Mouse (Mus musculus) lung, embryonic 15.5 days (tissue): ENCODE results near the gene Krt78. TPM values are rescaled to one million over a fixed set of nuclear protein-coding genes. Genes with fewer than 3 reads are reported as not detected.
"Not testable (repeated sequence)": the region's sequence is repeated elsewhere in the genome, so short reads cannot be mapped to it uniquely, and the experiment has no call there.

Experiments
- ATAC-seq: fragments of 200-750 bp; cut with Nextera tagmentation; 2 replicates; pipeline ENCODE4 v1.8.0; 2017; ENCODE audit warnings: moderate number of reproducible peaks, borderline replicate concordance; ENCODE audit not compliant: low FRiP score, low TSS enrichment; ENCODE audit errors: extremely low read depth
- H3K27ac ChIP-seq: fragments of 300-500 bp; sonication (generic); 2 replicates; pipeline ENCODE4 v1.5.1; 2015; ENCODE audit warnings: moderate library complexity, mild to moderate bottlenecking, inconsistent platforms
- H3K27me3 ChIP-seq: fragments of 300-500 bp; sonication (generic); 2 replicates; pipeline ENCODE4 v1.6.1; 2015; ENCODE audit warnings: inconsistent platforms
- H3K36me3 ChIP-seq: fragments of 300-500 bp; sonication (generic); 2 replicates; pipeline ENCODE4 v1.6.1; 2015; ENCODE audit warnings: inconsistent platforms
- H3K4me1 ChIP-seq: fragments of 300-500 bp; sonication (generic); 2 replicates; pipeline ENCODE4 v1.6.1; 2015; ENCODE audit warnings: inconsistent platforms
- H3K4me2 ChIP-seq: fragments of 300-500 bp; sonication (generic); 2 replicates; pipeline ENCODE4 v1.6.1; 2015; ENCODE audit warnings: inconsistent platforms, mild to moderate bottlenecking, moderate library complexity
- H3K4me3 ChIP-seq: fragments of 300-500 bp; sonication (generic); 2 replicates; pipeline ENCODE4 v1.5.1; 2015; ENCODE audit warnings: mild to moderate bottlenecking, inconsistent platforms
- H3K9ac ChIP-seq: fragments of 300-500 bp; sonication (generic); 2 replicates; pipeline ENCODE4 v1.6.1; 2015; ENCODE audit warnings: inconsistent platforms
- H3K9me3 ChIP-seq: fragments of 300-500 bp; sonication (generic); 2 replicates; pipeline ENCODE4 v1.6.1; 2016; ENCODE audit warnings: inconsistent platforms
- WGBS: fragments of 180-500 bp; shearing (Covaris S2); methylation state at CpG from one replicate; pipeline ENCODE4 v1.1.7; 2015; 5-methylcytosine and 5-hydroxymethylcytosine counted together
- polyA plus RNA-seq: library from polyadenylated mRNA; unstranded; fragments of >200 nt; fragmentation: Nextera tagmentation; extraction: Ambion mirVana; gene quantifications from 2 replicates; pipeline ENCODE4 v1.2.1, GENCODE M21; 2015

Krt78 gene
- polyA plus RNA-seq: 0.22 TPM in 1 of 2 replicates, not detected in the other

DNA sequence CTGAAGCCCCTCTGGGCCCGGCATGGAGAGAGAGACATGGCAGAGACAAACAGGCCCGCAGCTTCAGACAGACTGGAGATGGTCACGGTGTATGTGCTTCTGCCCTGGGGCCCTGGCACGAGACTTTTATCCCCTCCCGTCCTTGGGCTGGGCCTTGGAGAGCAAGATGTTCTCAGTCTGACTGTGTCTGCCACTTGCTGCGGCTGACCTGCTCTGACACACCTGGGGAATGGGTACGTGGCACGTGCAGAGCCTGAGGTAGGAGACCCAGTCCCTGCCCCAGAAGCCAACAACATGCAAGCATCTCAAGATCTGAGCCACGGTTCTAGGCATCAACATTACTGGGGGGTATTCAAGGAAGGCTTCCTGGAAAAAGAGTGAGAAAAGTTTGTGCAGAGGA is at the start of gene Krt78:
Krt78 (minus strand) TSS at position 101 of the 400 bp plus-strand sequence.
- peak within 1 kb of the TSS; percentile 82 for H3K27ac ChIP-seq
- H3K27me3 ChIP-seq: no peaks in the 10 kb centered on the region
- H3K4me3 ChIP-seq: no peak within 1 kb of the TSS
- WGBS: 77% methylated on average over 9 of the region's 9 CpGs
- ATAC-seq: no peak
- no peaks in the 10 kb centered on the region for H3K36me3 ChIP-seq
- H3K9me3 ChIP-seq: no peaks in the 10 kb centered on the region
- no peak within 1 kb of the TSS for H3K9ac ChIP-seq
- no peak within 1 kb of the TSS for H3K4me2 ChIP-seq
- H3K4me1 ChIP-seq: peaks cover 13% of the 10 kb centered on the region; the same call in 1 of the 2 replicates

DNA sequence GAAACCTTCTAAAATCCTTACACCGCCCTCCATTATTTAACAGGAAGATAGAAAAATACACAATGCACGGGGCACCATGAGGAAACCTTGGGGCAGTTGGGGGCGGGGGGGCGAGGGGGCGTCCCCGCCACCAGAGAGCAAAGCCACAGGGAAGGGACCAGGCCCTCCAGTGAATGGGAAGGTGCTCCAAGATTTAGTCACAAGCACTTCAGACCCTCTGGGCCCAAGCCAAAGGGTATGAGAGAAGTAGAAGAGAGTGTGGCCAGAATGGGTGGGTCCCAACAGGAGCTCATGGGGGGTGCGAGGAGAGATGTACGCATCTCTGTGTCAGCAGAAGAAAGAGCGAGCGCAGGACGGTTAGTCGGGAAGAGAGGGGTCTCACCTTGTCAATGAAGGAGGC is 49.4 kb upstream of the Krt78 start:
- H3K4me2 ChIP-seq: peak overlapping the region; percentile 61
- peak overlapping the region; percentile 66 for H3K27ac ChIP-seq
- H3K4me3 ChIP-seq: peak overlapping the region; percentile 48
- ATAC-seq: no peak
- H3K27me3 ChIP-seq: peaks cover 44% of the 10 kb centered on the region
- WGBS: 21% methylated on average over 12 of the region's 12 CpGs
- peak overlapping the region; percentile 53 for H3K9ac ChIP-seq
- H3K9me3 ChIP-seq: no peaks in the 10 kb centered on the region
- peaks cover 38% of the 10 kb centered on the region for H3K4me1 ChIP-seq
- no peaks in the 10 kb centered on the region for H3K36me3 ChIP-seq

DNA sequence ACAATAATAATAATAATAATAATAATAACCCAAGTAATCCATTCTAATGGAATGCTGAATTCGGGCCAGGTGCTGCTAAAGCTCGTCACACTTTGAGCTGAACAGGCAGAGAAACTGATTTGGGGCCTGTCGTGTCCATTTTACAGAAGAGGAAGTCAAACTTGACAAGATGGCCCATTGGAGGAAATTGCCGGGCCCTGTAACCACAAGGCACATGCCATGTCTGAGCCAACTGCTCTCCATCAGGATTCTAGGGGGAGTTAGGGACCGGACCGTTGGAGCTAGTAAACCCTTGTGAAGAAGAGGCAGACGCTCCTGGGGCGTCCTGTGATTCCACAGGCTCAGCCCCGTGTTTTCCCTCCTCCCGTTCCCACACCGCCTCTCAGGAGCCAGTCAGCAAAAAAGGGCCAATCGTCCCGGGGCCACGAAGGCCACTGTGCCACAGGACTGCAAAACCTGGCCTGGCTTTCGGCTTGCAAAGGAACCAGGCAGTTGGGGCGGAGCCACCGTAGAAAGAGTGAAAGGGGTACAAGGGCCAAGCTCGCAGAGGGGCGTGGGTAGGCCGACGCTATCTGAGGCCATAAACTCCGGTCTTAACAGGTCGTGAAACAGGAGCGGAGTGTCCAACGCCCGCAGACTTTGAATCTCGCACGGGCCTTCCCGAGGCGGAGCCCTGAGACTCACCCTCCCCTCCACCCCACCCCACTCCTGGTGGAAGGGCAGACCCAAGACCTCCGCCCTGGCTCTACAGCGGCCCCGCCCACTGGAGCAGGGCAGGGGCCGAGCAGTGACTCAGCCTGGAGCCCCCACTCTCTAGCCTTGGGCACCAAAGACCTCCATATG is 48.8 kb upstream of the Krt78 start:
- ATAC-seq: peak; percentile 57
- WGBS: 4% methylated on average over 34 of the region's 34 CpGs

GRCm38 (mm10) chr15:101999676-102000335 is 45.7 kb upstream of the Krt78 start:
- ATAC-seq: no peak

More for the DNA sequence above, 48.8 kb upstream of the Krt78 start:
- Histone ChIP-seq H3K4me2 (peak overlapping the region; percentile 61), H3K4me3 (peak overlapping the region; percentile 48), H3K4me1 (peaks cover 38% of the 10 kb centered on the region), H3K36me3 (no peaks in the 10 kb centered on the region), H3K27ac (peak overlapping the region; percentile 66), H3K9ac (peak overlapping the region; percentile 53), H3K27me3 (peaks cover 44% of the 10 kb centered on the region), H3K9me3 (no peaks in the 10 kb centered on the region)

GRCm38 (mm10) chr15:101999156-101999555 is 45.1 kb upstream of the Krt78 start:
- no peak overlapping the region for H3K27ac ChIP-seq
- no peaks in the 10 kb centered on the region for H3K9me3 ChIP-seq
- no peak overlapping the region for H3K9ac ChIP-seq
- no peak overlapping the region for H3K4me2 ChIP-seq
- H3K4me3 ChIP-seq: no peak overlapping the region
- peaks cover 25% of the 10 kb centered on the region for H3K27me3 ChIP-seq
- 86% methylated on average over 11 of the region's 11 CpGs for WGBS
- H3K4me1 ChIP-seq: peaks cover 9% of the 10 kb centered on the region; the same call in 1 of the 2 replicates
- no peak for ATAC-seq
- H3K36me3 ChIP-seq: 0 out of 2 replicates have a peak, but pooled peaks cover 3% of the 10 kb centered on the region

More at GRCm38 (mm10) chr15:101999676-102000335, 45.7 kb upstream of the Krt78 start:
- Histone ChIP-seq H3K9ac (no peak overlapping the region), H3K9me3 (no peaks in the 10 kb centered on the region), H3K36me3 (0 out of 2 replicates have a peak, but pooled peaks cover 3% of the 10 kb centered on the region), H3K4me3 (no peak overlapping the region), H3K4me1 (peaks cover 11% of the 10 kb centered on the region), H3K4me2 (no peak overlapping the region), H3K27ac (no peak overlapping the region), H3K27me3 (peaks cover 32% of the 10 kb centered on the region)
- WGBS: 85% methylated on average over 11 of the region's 11 CpGs

DNA sequence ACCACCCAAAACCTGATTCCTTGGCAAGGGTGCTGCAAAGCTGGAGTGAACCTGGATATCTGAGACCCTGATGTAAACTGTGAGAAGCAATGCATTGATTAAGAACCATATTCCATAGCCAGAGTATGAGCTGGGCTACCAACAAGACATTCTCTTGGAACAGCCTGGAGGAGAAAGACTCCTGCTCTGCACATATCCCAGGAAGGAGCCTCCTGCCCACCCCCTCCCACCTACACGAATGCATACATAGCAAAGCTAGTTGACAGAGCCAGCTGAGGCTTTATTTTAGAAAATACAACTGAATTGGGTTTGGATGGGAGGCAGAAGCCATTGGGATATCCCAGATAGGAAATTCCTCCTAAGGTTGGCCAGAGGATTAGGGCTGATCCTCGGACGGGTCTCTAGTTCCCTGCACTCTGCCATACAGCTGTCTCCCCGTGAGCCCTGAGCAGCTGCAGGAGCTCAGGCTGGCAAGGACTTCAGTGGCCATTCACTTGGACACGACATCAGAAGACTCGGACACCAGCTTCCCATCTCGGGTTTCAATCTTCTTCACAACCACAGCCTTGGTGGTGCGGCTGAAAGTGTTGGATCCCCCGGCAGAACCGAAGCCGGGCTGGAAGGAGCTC is 42.5 kb upstream of the Krt78 start:
- not testable (repeated sequence) for H3K9me3 ChIP-seq, H3K4me3 ChIP-seq, H3K36me3 ChIP-seq, H3K4me1 ChIP-seq, H3K9ac ChIP-seq, H3K27ac ChIP-seq, ATAC-seq, H3K27me3 ChIP-seq, H3K4me2 ChIP-seq
- WGBS: 70% methylated on average over 11 of the region's 11 CpGs

GRCm38 (mm10) chr15:101995484-101996236 is 41.6 kb upstream of the Krt78 start:
- no peak overlapping the region for H3K9ac ChIP-seq
- H3K4me1 ChIP-seq: no peaks in the 10 kb centered on the region
- H3K9me3 ChIP-seq: no peaks in the 10 kb centered on the region
- 76% methylated on average over 4 of the region's 4 CpGs for WGBS
- no peak for ATAC-seq
- H3K4me2 ChIP-seq: no peak overlapping the region
- no peaks in the 10 kb centered on the region for H3K27me3 ChIP-seq
- H3K4me3 ChIP-seq: no peak overlapping the region
- 0 out of 2 replicates have a peak, but pooled peaks cover 3% of the 10 kb centered on the region for H3K36me3 ChIP-seq
- peak overlapping the region; percentile 12; the same call in 1 of the 2 replicates for H3K27ac ChIP-seq

DNA sequence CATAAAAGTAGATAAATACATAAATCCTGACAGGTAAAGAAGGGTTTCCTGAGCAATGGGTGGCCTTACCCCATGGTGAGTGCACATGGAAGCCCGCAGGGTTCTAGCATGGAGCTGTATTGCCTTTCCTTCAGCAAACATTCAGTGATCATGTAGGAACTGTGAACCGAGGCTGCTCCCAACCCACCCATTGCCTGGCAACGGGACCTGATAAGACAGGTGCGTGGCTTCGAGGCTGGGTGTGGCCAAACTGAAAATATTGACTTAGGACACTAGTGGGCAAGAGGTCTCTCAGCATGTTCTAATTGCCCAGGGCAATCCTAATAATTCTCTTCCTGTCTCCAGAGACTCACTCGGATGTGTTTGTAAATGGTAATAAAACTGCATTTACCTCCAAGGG is 40.3 kb upstream of the Krt78 start:
- Histone ChIP-seq H3K4me2 (no peak overlapping the region), H3K4me1 (no peaks in the 10 kb centered on the region), H3K36me3 (0 out of 2 replicates have a peak, but pooled peaks cover 3% of the 10 kb centered on the region), H3K27ac (no peak overlapping the region), H3K27me3 (no peaks in the 10 kb centered on the region), H3K4me3 (no peak overlapping the region), H3K9ac (no peak overlapping the region), H3K9me3 (no peaks in the 10 kb centered on the region)
- WGBS: 68% methylated on average over 6 of the region's 6 CpGs
- ATAC-seq: no peak

- WGBS: 79% methylated on average over 6 of the region's 6 CpGs
- no peaks in the 10 kb centered on the region for H3K9me3 ChIP-seq
Measured at GRCm38 (mm10) chr15:101990946-101991345, 36.9 kb upstream of the Krt78 start.

DNA sequence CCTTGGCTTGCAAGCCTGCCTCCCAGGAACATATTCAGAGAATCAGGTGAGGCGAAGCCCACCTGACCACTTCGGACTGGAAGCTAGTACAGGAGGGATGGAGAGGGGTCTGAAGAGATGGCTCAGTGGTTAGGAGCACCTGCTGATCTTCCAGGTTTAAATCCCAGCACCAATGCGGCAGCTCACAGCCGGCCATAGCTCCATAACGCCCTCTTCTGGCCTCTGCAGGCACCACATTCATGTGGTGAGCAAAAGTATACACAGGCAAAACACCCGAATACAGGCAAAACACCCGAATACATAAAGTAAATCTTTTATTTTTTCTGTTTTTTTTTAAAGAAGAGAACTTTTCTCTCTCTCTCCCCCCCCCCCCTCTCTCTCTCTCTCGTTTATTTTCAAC is 34.6 kb upstream of the Krt78 start:
- Histone ChIP-seq H3K9me3 (no peaks in the 10 kb centered on the region), H3K27me3 (no peaks in the 10 kb centered on the region), H3K4me3 (no peak overlapping the region), H3K4me1 (peaks cover 7% of the 10 kb centered on the region), H3K27ac (no peak overlapping the region), H3K4me2 (no peak overlapping the region), H3K9ac (no peak overlapping the region), H3K36me3 (no peaks in the 10 kb centered on the region)
- WGBS: 66% methylated on average over 8 of the region's 8 CpGs
- no peak for ATAC-seq

More at GRCm38 (mm10) chr15:101990946-101991345, 36.9 kb upstream of the Krt78 start:
- no peak for ATAC-seq
- Histone ChIP-seq H3K4me2 (no peak overlapping the region), H3K27me3 (no peaks in the 10 kb centered on the region), H3K4me1 (no peaks in the 10 kb centered on the region), H3K36me3 (0 out of 2 replicates have a peak, but pooled peaks cover 2% of the 10 kb centered on the region), H3K4me3 (no peak overlapping the region), H3K27ac (no peak overlapping the region), H3K9ac (no peak overlapping the region)

DNA sequence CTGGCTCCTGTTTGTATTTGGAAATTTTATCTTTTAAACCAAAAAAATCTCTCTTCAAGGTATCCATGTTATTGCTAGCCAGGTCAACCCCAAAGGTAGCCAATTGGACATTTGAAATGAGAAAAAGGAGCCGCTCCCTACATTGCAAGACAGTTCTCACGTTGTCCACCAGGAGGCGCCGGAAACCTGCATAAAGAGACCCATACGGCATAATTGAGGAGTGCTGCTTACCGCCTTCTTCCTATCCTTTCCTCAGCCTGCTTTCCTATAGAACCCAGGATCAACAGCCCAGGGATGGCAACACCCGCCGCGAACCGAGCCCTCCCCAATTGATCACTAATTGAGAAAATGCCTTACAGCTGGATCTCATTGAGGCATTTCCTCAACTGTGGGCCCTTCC is 34.0 kb upstream of the Krt78 start:
- H3K27ac ChIP-seq: no peak overlapping the region
- H3K9ac ChIP-seq: no peak overlapping the region
- H3K4me2 ChIP-seq: no peak overlapping the region; the same call in 1 of the 2 replicates
- 0% methylated on average over 10 of the region's 10 CpGs for WGBS
- ATAC-seq: no peak
- no peak overlapping the region for H3K4me3 ChIP-seq
- no peaks in the 10 kb centered on the region for H3K9me3 ChIP-seq
- H3K36me3 ChIP-seq: no peaks in the 10 kb centered on the region
- H3K27me3 ChIP-seq: no peaks in the 10 kb centered on the region
- peaks cover 11% of the 10 kb centered on the region for H3K4me1 ChIP-seq
